ENCODE assay signal across 15 mouse cellular contexts in genomic region chr3:21891819-21892480, GRCm38 (mm10).
DNase-seq lines count a peak whose midpoint lies in the region; ATAC-seq and TF ChIP-seq lines count a peak whose summit lies in the region.
"Had no signal": no experiment of that assay in that cellular context is flagged by ENCODE, and none has a peak within 500 bp of the region (broad histone marks: within the 10 kb centered on the region; RNA-seq: fewer than 3 reads in every experiment).

No protein-coding gene starts in this region.

- peak; percentile 65 for ATAC-seq in hindbrain, embryonic 13.5 days (ENCODE audit: low FRiP score)
- no peak for ATAC-seq in liver, postnatal 0 days

- peaks cover 16% of the 10 kb centered on the region for H3K4me1 ChIP-seq in hindbrain, embryonic 13.5 days (replicated peaks)
- H3K4me1 ChIP-seq in liver, postnatal 0 days (ENCODE audit: insufficient read depth) = no peaks in the 10 kb centered on the region

- no peak overlapping the region for H3K4me3 ChIP-seq in hindbrain, embryonic 13.5 days
- no peak overlapping the region for H3K4me3 ChIP-seq in liver, postnatal 0 days (ENCODE audit: low read depth, low read length)
- H3K4me3 ChIP-seq: heart, adult 2 months; lung, embryonic 15.5 days; myocyte had no signal

- H3K9ac ChIP-seq in hindbrain, embryonic 13.5 days = no peak overlapping the region
- H3K9ac ChIP-seq in liver, postnatal 0 days (replicated peaks) = no peak overlapping the region
- H3K9ac ChIP-seq: lung, embryonic 15.5 days had no signal

- DNase-seq in R1 (ENCODE audit: low read depth, low spot score) = peak; percentile 99
- peak; percentile 36 for DNase-seq in embryo, embryonic 9.5 days (ENCODE audit: extremely low spot score)
- DNase-seq in neural tube, embryonic 10.5 days (ENCODE audit: extremely low spot score, low spot score) = peak; percentile 56
- DNase-seq in cerebellum, adult 18-20 months = no peak
- no peak for DNase-seq in liver, postnatal 0 days
- DNase-seq in spleen, adult 12 weeks (ENCODE audit: low spot score) = no peak
- no peak for DNase-seq in left cerebral cortex, postnatal 4 days
- DNase-seq: adrenal gland, adult 2 months; heart, adult 2 months; kidney, postnatal 14 days; right cerebral cortex, postnatal 14 days had no signal

- no peak for TF ChIP-seq EP300 in liver, postnatal 0 days (IDR thresholded peaks at IDR 0.05; ENCODE audit: low read depth)

- no peaks in the 10 kb centered on the region for H3K9me3 ChIP-seq in hindbrain, embryonic 13.5 days
- no peaks in the 10 kb centered on the region for H3K9me3 ChIP-seq in liver, postnatal 0 days (ENCODE audit: low read length)
- H3K9me3 ChIP-seq: lung, embryonic 15.5 days had no signal

- intact Hi-C loops in left cerebral cortex, postnatal 4 days (cut with DNase I) = no loop called here

- H3K27me3 ChIP-seq in hindbrain, embryonic 13.5 days = no peaks in the 10 kb centered on the region
- no peaks in the 10 kb centered on the region for H3K27me3 ChIP-seq in liver, postnatal 0 days (ENCODE audit: insufficient read depth, low read length)
- H3K27me3 ChIP-seq: CH12.LX; lung, embryonic 15.5 days had no signal

- H3K4me2 ChIP-seq in hindbrain, embryonic 13.5 days = no peak overlapping the region
- no peak overlapping the region for H3K4me2 ChIP-seq in liver, postnatal 0 days (ENCODE audit: low read depth, low read length)
- H3K4me2 ChIP-seq: lung, embryonic 15.5 days had no signal

- no peak for TF ChIP-seq CTCF in liver, postnatal 0 days (IDR thresholded peaks at IDR 0.05; ENCODE audit: low read depth)

- H3K36me3 ChIP-seq in hindbrain, embryonic 13.5 days = no peaks in the 10 kb centered on the region
- no peaks in the 10 kb centered on the region for H3K36me3 ChIP-seq in liver, postnatal 0 days (replicated peaks; ENCODE audit: insufficient read depth, low read length)
- H3K36me3 ChIP-seq: lung, embryonic 15.5 days had no signal

- peak overlapping the region; percentile 79 for H3K27ac ChIP-seq in hindbrain, embryonic 13.5 days
- no peak overlapping the region for H3K27ac ChIP-seq in liver, postnatal 0 days (ENCODE audit: low read depth)
- H3K27ac ChIP-seq: heart, adult 2 months; lung, embryonic 15.5 days had no signal

- WGBS in hindbrain, embryonic 13.5 days = 13% methylated on average over 7 of the region's 7 CpGs
- 70% methylated on average over 7 of the region's 7 CpGs for WGBS in liver, postnatal 0 days (ENCODE audit: insufficient replicate concordance)

Comparison
In these comparisons a context has a peak if more than half of its experiments do, and no peak if none do; other contexts are left out.
1. DNase-seq: peak in R1 (single experiment), embryo, embryonic 9.5 days (single experiment) and neural tube, embryonic 10.5 days (single experiment); none in cerebellum, adult 18-20 months (0 of 2), liver, postnatal 0 days (single experiment), spleen, adult 12 weeks (single experiment) and left cerebral cortex, postnatal 4 days (single experiment).